Mouse (Mus musculus): ENCODE results near the gene Emg1. TPM values are rescaled to one million over a fixed set of nuclear protein-coding genes. Genes with fewer than 3 reads are reported as not detected.
A peak's percentile ranks its signal among the peaks of the same experiment; 100 is the strongest.
"Not testable (repeated sequence)": the region's sequence is repeated elsewhere in the genome, so short reads cannot be mapped to it uniquely, and the experiment has no call there.

Emg1 gene
- polyA plus RNA-seq, 1 experiment from 2014 or later = 191 TPM

- Histone ChIP-seq H3K9me3 (no peaks in the 10 kb centered on the region), H3K27me3 (replicated peaks) (no peaks in the 10 kb centered on the region), H3K4me1 (peaks cover 11% of the 10 kb centered on the region; the same call in 1 of the 2 replicates), H3K27ac (peak overlapping the region; percentile 45; the same call in 1 of the 2 replicates), H3K4me2 (no peak overlapping the region), H3K9ac (no peak overlapping the region), H3K36me3 (no peaks in the 10 kb centered on the region), H3K4me3 (replicated peaks) (no peak overlapping the region)
- WGBS = 83% methylated on average over 12 of the region's 12 CpGs
- ATAC-seq (ENCODE audit: insufficient read depth, low FRiP score, low read depth) = no peak
Measured at GRCm38 (mm10) chr6:124685606-124686386, 26.2 kb downstream of the Emg1 start.

- Histone ChIP-seq H3K4me1 (peaks cover 11% of the 10 kb centered on the region; the same call in 1 of the 2 replicates), H3K9me3 (no peaks in the 10 kb centered on the region), H3K27ac (peak overlapping the region; percentile 45; the same call in 1 of the 2 replicates), H3K36me3 (no peaks in the 10 kb centered on the region), H3K9ac (no peak overlapping the region), H3K4me2 (no peak overlapping the region), H3K27me3 (replicated peaks) (no peaks in the 10 kb centered on the region), H3K4me3 (replicated peaks) (no peak overlapping the region)
- 65% methylated on average over 14 of the region's 14 CpGs for WGBS
- peak; percentile 82 for ATAC-seq (ENCODE audit: insufficient read depth, low FRiP score, low read depth)
Measured at GRCm38 (mm10) chr6:124683591-124684417, 28.2 kb downstream of the Emg1 start.

GRCm38 (mm10) chr6:124682291-124682690 is 29.7 kb downstream of the Emg1 start:
- not testable (repeated sequence) for H3K36me3 ChIP-seq; ATAC-seq (ENCODE audit: insufficient read depth, low FRiP score, low read depth); H3K4me2 ChIP-seq; H3K9ac ChIP-seq; H3K4me3 ChIP-seq (replicated peaks); H3K27me3 ChIP-seq (replicated peaks); H3K27ac ChIP-seq; H3K9me3 ChIP-seq
- 64% methylated on average over 6 of the region's 6 CpGs for WGBS
- peaks cover 11% of the 10 kb centered on the region; the same call in 1 of the 2 replicates for H3K4me1 ChIP-seq

GRCm38 (mm10) chr6:124679486-124679885 is 32.5 kb downstream of the Emg1 start:
- WGBS = 85% methylated on average over 3 of the region's 3 CpGs
- H3K4me1 ChIP-seq = peaks cover 11% of the 10 kb centered on the region; the same call in 1 of the 2 replicates
- no peaks in the 10 kb centered on the region for H3K27me3 ChIP-seq (replicated peaks)
- H3K4me2 ChIP-seq = no peak overlapping the region
- peaks cover 2% of the 10 kb centered on the region; the same call in 1 of the 2 replicates for H3K36me3 ChIP-seq
- H3K9me3 ChIP-seq = no peaks in the 10 kb centered on the region
- ATAC-seq (ENCODE audit: insufficient read depth, low FRiP score, low read depth) = no peak
- no peak overlapping the region for H3K9ac ChIP-seq
- H3K27ac ChIP-seq = no peak overlapping the region
- H3K4me3 ChIP-seq (replicated peaks) = no peak overlapping the region

GRCm38 (mm10) chr6:124678769-124679168 is 33.2 kb downstream of the Emg1 start:
- Histone ChIP-seq H3K4me2 (no peak overlapping the region), H3K4me1 (peaks cover 11% of the 10 kb centered on the region; the same call in 1 of the 2 replicates), H3K9ac (no peak overlapping the region), H3K9me3 (no peaks in the 10 kb centered on the region), H3K36me3 (peaks cover 6% of the 10 kb centered on the region; the same call in 1 of the 2 replicates), H3K4me3 (replicated peaks) (no peak overlapping the region), H3K27ac (no peak overlapping the region), H3K27me3 (replicated peaks) (no peaks in the 10 kb centered on the region)
- no peak for ATAC-seq (ENCODE audit: insufficient read depth, low FRiP score, low read depth)
- WGBS = 90% methylated on average over 7 of the region's 7 CpGs

GRCm38 (mm10) chr6:124676171-124676570 is 35.8 kb downstream of the Emg1 start:
- 80% methylated on average over 6 of the region's 6 CpGs for WGBS
- no peak overlapping the region for H3K4me2 ChIP-seq
- H3K27ac ChIP-seq = no peak overlapping the region
- no peaks in the 10 kb centered on the region for H3K27me3 ChIP-seq (replicated peaks)
- no peak overlapping the region for H3K4me3 ChIP-seq (replicated peaks)
- no peak overlapping the region for H3K9ac ChIP-seq
- no peak for ATAC-seq (ENCODE audit: insufficient read depth, low FRiP score, low read depth)
- H3K36me3 ChIP-seq = peaks cover 6% of the 10 kb centered on the region; the same call in 1 of the 2 replicates
- no peaks in the 10 kb centered on the region for H3K9me3 ChIP-seq
- H3K4me1 ChIP-seq = no peaks in the 10 kb centered on the region

GRCm38 (mm10) chr6:124674591-124674990 is 37.4 kb downstream of the Emg1 start:
- ATAC-seq (ENCODE audit: insufficient read depth, low FRiP score, low read depth) = no peak
- 93% methylated on average over 7 of the region's 7 CpGs for WGBS

GRCm38 (mm10) chr6:124673619-124674018 is 38.4 kb downstream of the Emg1 start:
- Histone ChIP-seq H3K4me1 (no peaks in the 10 kb centered on the region), H3K36me3 (peaks cover 6% of the 10 kb centered on the region; the same call in 1 of the 2 replicates), H3K4me2 (no peak overlapping the region), H3K9ac (no peak overlapping the region), H3K27ac (no peak overlapping the region), H3K9me3 (no peaks in the 10 kb centered on the region), H3K4me3 (replicated peaks) (no peak overlapping the region), H3K27me3 (replicated peaks) (no peaks in the 10 kb centered on the region)
- 92% methylated on average over 9 of the region's 9 CpGs for WGBS
- ATAC-seq (ENCODE audit: insufficient read depth, low FRiP score, low read depth) = no peak

More at GRCm38 (mm10) chr6:124674591-124674990, 37.4 kb downstream of the Emg1 start:
- peaks cover 6% of the 10 kb centered on the region; the same call in 1 of the 2 replicates for H3K36me3 ChIP-seq
- no peak overlapping the region for H3K27ac ChIP-seq
- H3K4me2 ChIP-seq = no peak overlapping the region
- H3K4me3 ChIP-seq (replicated peaks) = no peak overlapping the region
- no peak overlapping the region for H3K9ac ChIP-seq
- no peaks in the 10 kb centered on the region for H3K27me3 ChIP-seq (replicated peaks)
- no peaks in the 10 kb centered on the region for H3K4me1 ChIP-seq
- no peaks in the 10 kb centered on the region for H3K9me3 ChIP-seq

GRCm38 (mm10) chr6:124672100-124672499 is 39.9 kb downstream of the Emg1 start:
- H3K4me3 ChIP-seq (replicated peaks) = no peak overlapping the region
- no peaks in the 10 kb centered on the region for H3K4me1 ChIP-seq
- no peak overlapping the region for H3K9ac ChIP-seq
- ATAC-seq (ENCODE audit: insufficient read depth, low FRiP score, low read depth) = no peak
- H3K27ac ChIP-seq = no peak overlapping the region
- no peaks in the 10 kb centered on the region for H3K27me3 ChIP-seq (replicated peaks)
- WGBS = 57% methylated on average over 6 of the region's 6 CpGs
- H3K36me3 ChIP-seq = peaks cover 6% of the 10 kb centered on the region; the same call in 1 of the 2 replicates
- no peaks in the 10 kb centered on the region for H3K9me3 ChIP-seq
- H3K4me2 ChIP-seq = no peak overlapping the region

- Histone ChIP-seq H3K36me3 (peaks cover 6% of the 10 kb centered on the region; the same call in 1 of the 2 replicates), H3K4me1 (no peaks in the 10 kb centered on the region), H3K27me3 (replicated peaks) (no peaks in the 10 kb centered on the region), H3K4me2 (no peak overlapping the region), H3K9me3 (no peaks in the 10 kb centered on the region), H3K4me3 (replicated peaks) (no peak overlapping the region), H3K27ac (no peak overlapping the region), H3K9ac (no peak overlapping the region)
- 84% methylated on average over 7 of the region's 7 CpGs for WGBS
- no peak for ATAC-seq (ENCODE audit: insufficient read depth, low FRiP score, low read depth)
Measured at GRCm38 (mm10) chr6:124670281-124670900, 41.6 kb downstream of the Emg1 start.

GRCm38 (mm10) chr6:124669234-124669859 is 42.6 kb downstream of the Emg1 start:
- H3K4me3 ChIP-seq (replicated peaks) = no peak overlapping the region
- WGBS = 85% methylated on average over 10 of the region's 11 CpGs
- H3K4me1 ChIP-seq = 0 out of 2 replicates have a peak, but pooled peaks cover under 1% of the 10 kb centered on the region
- ATAC-seq (ENCODE audit: insufficient read depth, low FRiP score, low read depth) = no peak
- H3K9me3 ChIP-seq = no peaks in the 10 kb centered on the region
- no peak overlapping the region for H3K4me2 ChIP-seq
- no peak overlapping the region for H3K27ac ChIP-seq
- no peaks in the 10 kb centered on the region for H3K27me3 ChIP-seq (replicated peaks)
- no peak overlapping the region for H3K9ac ChIP-seq
- H3K36me3 ChIP-seq = peaks cover 3% of the 10 kb centered on the region; the same call in 1 of the 2 replicates
